Mouse (Mus musculus) small intestine, adult 2 months (tissue): Measurements from ENCODE around the gene Pdlim1.

Experiments used
- CTCF ChIP-seq: fragments of 200-500 bp; IDR thresholded peaks from 2 replicates; pipeline ENCODE4 v1.5.1; 2012; ENCODE audit warnings: low read depth, mild to moderate bottlenecking, control low read depth, inconsistent platforms, low read length, moderate library complexity, mixed read lengths; ENCODE audit not compliant: insufficient replicate concordance, insufficient read length; ENCODE audit errors: extremely low read depth
- POLR2A ChIP-seq: fragments of 200-500 bp; IDR thresholded peaks from 2 replicates; pipeline ENCODE4 v1.6.1; 2012; ENCODE audit warnings: low read depth, mild to moderate bottlenecking, control low read depth, inconsistent platforms, low read length, moderate library complexity

DNA sequence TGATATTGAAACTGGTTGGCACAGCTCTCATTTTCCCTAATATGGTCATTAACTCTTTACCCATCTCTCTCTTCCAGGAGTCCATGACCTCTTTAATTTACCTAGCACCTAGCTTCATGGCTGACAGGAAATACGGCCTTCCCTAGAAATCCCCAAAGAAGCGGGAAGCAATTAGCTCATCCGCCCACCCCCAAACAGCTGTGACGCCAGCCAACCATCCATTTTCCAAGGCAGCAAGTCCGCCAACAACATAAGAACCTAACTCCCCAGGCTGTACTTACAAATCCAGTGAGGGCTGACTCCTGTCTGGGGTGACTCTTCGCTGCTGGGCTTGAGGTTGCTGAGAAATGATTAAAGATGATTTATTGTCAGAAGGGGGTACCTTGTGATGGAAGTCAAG lies 27.5 kb upstream of the Pdlim1 start:
- TF ChIP-seq POLR2A (no peak), CTCF (no peak)
